Mouse (Mus musculus) hindbrain, embryonic 13.5 days (tissue): ENCODE measurements around the gene Atad5. TPM values are rescaled to one million over a fixed set of nuclear protein-coding genes. Genes with fewer than 3 reads are reported as not detected.

ENCODE experiments used
- ATAC-seq: fragments of 200-750 bp; cut with Nextera tagmentation; 2 replicates; pipeline ENCODE4 v1.8.0; 2017; ENCODE audit warnings: moderate TSS enrichment; ENCODE audit not compliant: low FRiP score
- H3K27ac ChIP-seq: fragments of 300-500 bp; sonication (generic); 2 replicates; pipeline ENCODE4 v1.5.1; 2015; ENCODE audit warnings: inconsistent platforms, mild to moderate bottlenecking, moderate library complexity
- H3K27me3 ChIP-seq: fragments of 300-500 bp; sonication (generic); 2 replicates; pipeline ENCODE4 v1.6.1; 2015; ENCODE audit warnings: mild to moderate bottlenecking, inconsistent platforms
- H3K36me3 ChIP-seq: fragments of 300-500 bp; sonication (generic); 2 replicates; pipeline ENCODE4 v1.6.1; 2015; ENCODE audit warnings: mild to moderate bottlenecking, inconsistent platforms
- H3K4me1 ChIP-seq: fragments of 300-500 bp; sonication (generic); replicated peaks from 2 replicates; pipeline ENCODE4 v1.6.1; 2015; ENCODE audit warnings: inconsistent platforms
- H3K4me2 ChIP-seq: fragments of 300-500 bp; sonication (generic); 2 replicates; pipeline ENCODE4 v1.6.1; 2015; ENCODE audit warnings: inconsistent platforms, mild to moderate bottlenecking, moderate library complexity
- H3K4me3 ChIP-seq: fragments of 300-500 bp; sonication (generic); 2 replicates; pipeline ENCODE4 v1.5.1; 2015; ENCODE audit warnings: mild to moderate bottlenecking, inconsistent platforms
- H3K9ac ChIP-seq: fragments of 300-500 bp; sonication (generic); 2 replicates; pipeline ENCODE4 v1.6.1; 2015; ENCODE audit warnings: mild to moderate bottlenecking, inconsistent platforms
- H3K9me3 ChIP-seq: fragments of 300-500 bp; sonication (generic); 2 replicates; pipeline ENCODE4 v1.6.1; 2016; ENCODE audit warnings: inconsistent platforms
- WGBS: fragments of 180-500 bp; shearing (Covaris S2); methylation state at CpG from one replicate; pipeline ENCODE4 v1.1.7; 2015; 5-methylcytosine and 5-hydroxymethylcytosine counted together
- polyA plus RNA-seq: library from polyadenylated mRNA; unstranded; fragments of >200 nt; fragmentation: Nextera tagmentation; extraction: Ambion mirVana; gene quantifications from 2 replicates; pipeline ENCODE4 v1.2.1, GENCODE M21; 2015

Gene Atad5
- polyA plus RNA-seq, 1 experiment from 2014 or later, result 6.1 TPM

GRCm38 (mm10) chr11:80155541-80155940 is 66.3 kb downstream of the Atad5 start:
- Histone ChIP-seq H3K27me3 (peaks cover 67% of the 10 kb centered on the region), H3K4me3 (no peak overlapping the region), H3K4me2 (no peak overlapping the region), H3K4me1 (peaks cover 10% of the 10 kb centered on the region), H3K27ac (no peak overlapping the region), H3K9me3 (no peaks in the 10 kb centered on the region), H3K9ac (no peak overlapping the region), H3K36me3 (no peaks in the 10 kb centered on the region)
- no peak for ATAC-seq
- 88% methylated on average over 8 of the region's 8 CpGs for WGBS

DNA sequence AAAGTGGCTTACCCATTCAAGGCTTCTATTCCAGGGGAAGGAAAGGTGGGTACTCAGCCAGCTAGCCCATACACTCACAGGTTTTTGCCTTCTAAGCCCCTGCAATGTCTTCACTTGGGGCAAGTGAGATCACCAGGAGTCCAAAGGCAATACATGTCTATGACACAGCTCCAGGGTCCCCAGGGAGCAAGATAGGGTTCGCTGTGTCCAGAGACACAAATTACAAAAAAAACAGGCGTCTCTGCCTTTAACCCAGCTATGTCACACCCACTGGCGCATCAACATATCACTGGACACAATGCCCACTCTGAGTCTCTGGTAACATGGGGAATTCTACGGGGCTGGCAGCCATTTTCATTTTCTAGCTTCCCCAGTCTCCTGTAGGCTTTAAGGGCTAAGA is 66.8 kb downstream of the Atad5 start:
- Histone ChIP-seq H3K9ac (no peak overlapping the region), H3K27me3 (peaks cover 67% of the 10 kb centered on the region), H3K27ac (no peak overlapping the region), H3K36me3 (no peaks in the 10 kb centered on the region), H3K4me1 (peaks cover 10% of the 10 kb centered on the region), H3K4me3 (no peak overlapping the region), H3K9me3 (no peaks in the 10 kb centered on the region), H3K4me2 (no peak overlapping the region)
- ATAC-seq, result no peak
- WGBS, result 85% methylated on average over 4 of the region's 4 CpGs

- no peaks in the 10 kb centered on the region for H3K36me3 ChIP-seq
- peaks cover 63% of the 10 kb centered on the region for H3K27me3 ChIP-seq
- no peak overlapping the region for H3K27ac ChIP-seq
- H3K9me3 ChIP-seq, result no peaks in the 10 kb centered on the region
- H3K9ac ChIP-seq, result no peak overlapping the region
- peaks cover 10% of the 10 kb centered on the region for H3K4me1 ChIP-seq
- no peak overlapping the region for H3K4me3 ChIP-seq
- no peak for ATAC-seq
- H3K4me2 ChIP-seq, result no peak overlapping the region
- 86% methylated on average over 4 of the region's 4 CpGs for WGBS
These were observed 67.6 kb downstream of the Atad5 start for GRCm38 (mm10) chr11:80156841-80157240.

GRCm38 (mm10) chr11:80159018-80159417 is 69.8 kb downstream of the Atad5 start:
- H3K9ac ChIP-seq, result no peak overlapping the region
- H3K4me3 ChIP-seq, result no peak overlapping the region
- H3K36me3 ChIP-seq, result no peaks in the 10 kb centered on the region
- peaks cover 41% of the 10 kb centered on the region for H3K27me3 ChIP-seq
- H3K4me2 ChIP-seq, result no peak overlapping the region
- ATAC-seq, result no peak
- peaks cover 7% of the 10 kb centered on the region for H3K4me1 ChIP-seq
- H3K27ac ChIP-seq, result no peak overlapping the region
- no peaks in the 10 kb centered on the region for H3K9me3 ChIP-seq
- WGBS, result 85% methylated on average over 7 of the region's 7 CpGs

DNA sequence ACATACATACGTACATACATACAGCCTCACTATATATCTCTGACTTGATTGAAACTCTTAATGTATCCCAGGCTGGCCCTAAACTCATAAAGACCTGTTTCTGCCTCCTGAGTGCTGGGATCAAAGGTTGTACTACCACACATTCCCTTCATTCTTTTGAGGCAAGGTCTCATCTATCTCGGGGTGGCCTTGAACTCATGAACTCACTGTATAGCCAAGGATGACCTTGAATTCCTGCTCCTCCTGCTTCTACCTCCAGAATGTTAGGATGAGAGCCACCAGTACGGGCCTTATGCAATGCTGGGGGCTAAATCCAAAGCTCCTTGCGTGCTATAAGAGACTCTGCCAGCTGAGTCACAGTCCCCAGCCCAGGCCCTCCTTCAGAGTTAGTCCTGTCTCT is 71.8 kb downstream of the Atad5 start:
- Histone ChIP-seq H3K4me1 (no peaks in the 10 kb centered on the region), H3K27me3 (peaks cover 21% of the 10 kb centered on the region), H3K36me3 (no peaks in the 10 kb centered on the region), H3K4me2 (no peak overlapping the region), H3K4me3 (no peak overlapping the region), H3K9ac (no peak overlapping the region), H3K27ac (no peak overlapping the region), H3K9me3 (no peaks in the 10 kb centered on the region)
- WGBS, result 83% methylated on average over 4 of the region's 4 CpGs
- ATAC-seq, result no peak

DNA sequence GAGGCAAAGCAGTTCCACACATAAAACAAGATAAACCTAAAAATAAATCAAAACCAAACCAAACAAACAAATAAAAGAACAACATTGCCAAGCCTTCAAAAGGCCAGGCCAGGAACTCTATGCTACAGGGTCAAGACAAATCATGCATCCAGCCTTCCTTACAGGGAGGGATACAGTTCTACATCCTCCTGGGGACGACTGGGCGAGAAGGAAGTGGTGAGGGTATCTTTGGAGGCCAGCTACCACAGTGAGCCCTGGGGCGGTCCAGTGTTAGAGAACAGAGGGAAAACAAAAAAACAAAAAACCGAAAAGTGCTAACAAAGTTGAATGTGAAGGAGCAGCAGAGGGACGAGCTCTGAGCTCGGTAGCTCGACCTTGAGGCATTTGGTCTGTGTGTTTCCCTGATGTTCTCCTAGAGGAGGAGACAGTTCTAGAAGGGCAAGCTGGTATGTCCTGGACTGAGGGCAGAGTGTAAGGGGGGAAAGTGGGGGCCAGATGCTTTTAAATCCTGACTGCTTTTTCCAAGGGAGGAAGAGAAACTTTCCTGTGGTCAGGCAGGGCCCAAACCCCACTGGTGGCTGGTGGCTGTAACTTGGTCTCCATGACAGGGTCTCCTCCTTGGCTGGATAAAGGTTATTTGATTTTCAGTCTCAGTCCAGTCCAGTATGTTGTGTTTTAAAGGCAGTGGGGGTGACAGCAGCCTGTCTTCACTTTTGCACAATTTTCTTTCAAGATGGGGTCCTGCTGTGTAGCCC is 74.3 kb downstream of the Atad5 start:
- Histone ChIP-seq H3K27me3 (no peaks in the 10 kb centered on the region), H3K27ac (no peak overlapping the region), H3K4me1 (no peaks in the 10 kb centered on the region), H3K4me2 (no peak overlapping the region), H3K4me3 (no peak overlapping the region), H3K9ac (no peak overlapping the region), H3K36me3 (no peaks in the 10 kb centered on the region), H3K9me3 (no peaks in the 10 kb centered on the region)
- 71% methylated on average over 7 of the region's 7 CpGs for WGBS
- no peak for ATAC-seq

- Histone ChIP-seq H3K36me3 (no peaks in the 10 kb centered on the region), H3K27me3 (no peaks in the 10 kb centered on the region), H3K9me3 (no peaks in the 10 kb centered on the region), H3K4me1 (no peaks in the 10 kb centered on the region), H3K27ac (no peak overlapping the region), H3K4me2 (no peak overlapping the region), H3K4me3 (no peak overlapping the region), H3K9ac (no peak overlapping the region)
- no peak for ATAC-seq
- WGBS, result 50% methylated on average over 2 of the region's 2 CpGs
These were observed 75.0 kb downstream of the Atad5 start for GRCm38 (mm10) chr11:80164224-80164623.

GRCm38 (mm10) chr11:80168121-80168520 is 78.9 kb downstream of the Atad5 start:
- no peaks in the 10 kb centered on the region for H3K9me3 ChIP-seq
- H3K27me3 ChIP-seq, result no peaks in the 10 kb centered on the region
- H3K4me1 ChIP-seq, result no peaks in the 10 kb centered on the region
- no peak overlapping the region for H3K9ac ChIP-seq
- no peak overlapping the region for H3K4me3 ChIP-seq
- ATAC-seq, result no peak
- no peak overlapping the region for H3K27ac ChIP-seq
- WGBS, result 93% methylated on average over 9 of the region's 9 CpGs
- H3K36me3 ChIP-seq, result no peaks in the 10 kb centered on the region
- H3K4me2 ChIP-seq, result no peak overlapping the region

DNA sequence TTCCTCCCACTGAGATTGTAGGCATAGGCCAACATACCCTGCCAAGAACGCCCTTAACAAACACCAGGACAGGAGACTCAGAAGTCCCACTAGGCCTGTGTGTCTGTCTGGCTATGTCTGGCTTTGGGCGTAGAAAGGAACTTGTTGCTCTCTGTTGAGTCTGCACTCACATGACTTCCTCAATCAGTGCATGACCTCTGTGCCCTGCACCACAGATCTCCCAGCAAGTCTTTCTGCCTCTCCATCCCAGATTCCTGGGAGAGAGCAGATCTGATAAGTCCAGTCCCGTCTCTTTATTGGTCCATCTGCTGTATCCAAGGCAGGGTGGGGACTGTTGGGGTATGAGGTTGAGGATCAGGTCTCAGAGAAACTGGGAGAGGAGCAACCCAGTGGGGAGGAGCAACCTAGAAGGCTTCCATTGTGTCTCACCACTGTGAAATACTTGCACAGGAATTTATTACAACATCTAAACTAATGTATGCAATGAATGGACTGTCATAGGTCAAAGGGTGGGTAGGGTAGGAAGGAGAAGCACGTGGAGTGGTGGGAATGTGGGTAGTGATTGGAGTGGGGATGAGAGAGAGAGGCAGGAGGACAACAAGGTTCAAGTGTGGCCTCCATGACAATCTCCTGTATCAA is 79.5 kb downstream of the Atad5 start:
- no peak overlapping the region for H3K4me3 ChIP-seq
- H3K9ac ChIP-seq, result no peak overlapping the region
- H3K27me3 ChIP-seq, result no peaks in the 10 kb centered on the region
- H3K4me1 ChIP-seq, result no peaks in the 10 kb centered on the region
- H3K9me3 ChIP-seq, result no peaks in the 10 kb centered on the region
- no peak for ATAC-seq
- WGBS, result 86% methylated on average over 4 of the region's 4 CpGs
- no peak overlapping the region for H3K27ac ChIP-seq
- no peaks in the 10 kb centered on the region for H3K36me3 ChIP-seq
- H3K4me2 ChIP-seq, result no peak overlapping the region

DNA sequence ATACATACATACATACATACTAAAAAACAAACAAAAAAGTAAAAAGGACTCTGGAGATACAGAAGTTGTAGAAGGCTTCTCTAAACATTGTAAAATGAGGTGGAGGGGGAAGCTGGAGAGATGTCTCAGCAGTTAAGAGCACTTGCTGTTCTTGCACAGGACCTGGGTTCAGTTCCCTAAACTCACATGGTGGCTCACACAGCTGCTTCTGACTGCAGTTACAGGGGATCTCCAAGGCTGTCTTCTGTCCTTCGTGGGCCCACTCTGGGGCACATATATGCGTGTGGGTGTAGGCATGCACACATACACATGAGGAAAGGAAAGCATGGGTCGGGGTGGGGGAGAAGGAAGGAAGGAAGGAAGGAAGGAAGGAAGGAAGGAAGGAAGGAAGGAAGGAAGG is 80.4 kb downstream of the Atad5 start:
- Histone ChIP-seq H3K4me3 (no peak overlapping the region), H3K27ac (no peak overlapping the region), H3K4me2 (no peak overlapping the region), H3K27me3 (no peaks in the 10 kb centered on the region), H3K36me3 (no peaks in the 10 kb centered on the region), H3K4me1 (no peaks in the 10 kb centered on the region), H3K9me3 (no peaks in the 10 kb centered on the region), H3K9ac (no peak overlapping the region)
- 99% methylated on average over 3 of the region's 3 CpGs for WGBS
- no peak for ATAC-seq

DNA sequence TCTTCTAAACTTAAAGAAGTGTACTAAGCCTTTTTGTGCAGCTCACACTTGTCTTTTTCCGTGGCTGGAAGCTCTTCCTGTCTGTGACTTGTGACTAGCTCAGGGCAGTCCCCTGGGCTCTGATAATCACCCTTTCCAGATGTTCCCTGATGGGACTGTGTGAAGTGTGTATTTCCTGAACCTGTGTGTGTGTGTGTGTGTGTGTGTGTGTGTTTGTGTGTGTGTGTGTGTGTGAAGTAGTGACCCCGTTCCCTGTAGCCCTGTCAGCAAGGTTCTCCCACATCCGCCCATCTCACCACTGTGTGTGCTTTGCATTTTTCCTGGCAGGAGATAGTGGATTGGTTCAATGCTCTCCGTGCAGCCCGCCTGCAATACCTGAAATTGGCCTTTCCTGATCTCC is 81.2 kb downstream of the Atad5 start:
- Histone ChIP-seq H3K9me3 (no peaks in the 10 kb centered on the region), H3K27me3 (no peaks in the 10 kb centered on the region; the same call in 1 of the 2 replicates), H3K4me2 (no peak overlapping the region), H3K27ac (no peak overlapping the region), H3K9ac (no peak overlapping the region), H3K36me3 (no peaks in the 10 kb centered on the region), H3K4me3 (no peak overlapping the region), H3K4me1 (no peaks in the 10 kb centered on the region)
- 79% methylated on average over 5 of the region's 5 CpGs for WGBS
- no peak for ATAC-seq

- H3K9me3 ChIP-seq, result no peaks in the 10 kb centered on the region
- no peaks in the 10 kb centered on the region; the same call in 1 of the 2 replicates for H3K27me3 ChIP-seq
- no peak overlapping the region for H3K27ac ChIP-seq
- H3K4me3 ChIP-seq, result no peak overlapping the region
- ATAC-seq, result no peak
- no peaks in the 10 kb centered on the region for H3K36me3 ChIP-seq
- no peaks in the 10 kb centered on the region for H3K4me1 ChIP-seq
- H3K9ac ChIP-seq, result no peak overlapping the region
- H3K4me2 ChIP-seq, result no peak overlapping the region
- WGBS, result 68% methylated on average over 4 of the region's 4 CpGs
These were observed 82.7 kb downstream of the Atad5 start for GRCm38 (mm10) chr11:80171884-80172283.
